Mouse (Mus musculus) thymus, postnatal 25 days (tissue): ENCODE measurements around the gene Efcab10.

Source experiments
- DNase-seq: peaks from one replicate; pipeline ENCODE4 v3.0.0; 2022

Gene Efcab10

DNA sequence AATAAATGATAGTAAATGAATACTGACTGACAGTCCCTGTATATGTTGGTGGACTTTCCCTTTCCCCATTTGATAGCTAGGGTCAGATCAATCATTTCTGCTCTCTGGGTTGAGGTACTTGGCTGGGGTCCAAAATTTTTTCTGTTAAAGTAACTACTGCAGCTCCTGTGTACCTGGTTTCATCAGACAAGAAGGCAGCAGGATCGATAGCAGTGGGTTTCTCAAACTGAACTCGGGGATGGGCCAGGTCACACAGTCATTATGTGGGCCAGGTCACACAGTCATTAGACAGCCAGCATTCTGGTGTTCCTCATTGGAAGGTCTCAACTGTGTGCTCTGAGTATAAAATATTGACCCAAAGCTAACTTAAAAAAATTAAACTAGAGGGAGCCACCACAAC lies 33.1 kb downstream of the Efcab10 start:
- DNase-seq = no peak

DNA sequence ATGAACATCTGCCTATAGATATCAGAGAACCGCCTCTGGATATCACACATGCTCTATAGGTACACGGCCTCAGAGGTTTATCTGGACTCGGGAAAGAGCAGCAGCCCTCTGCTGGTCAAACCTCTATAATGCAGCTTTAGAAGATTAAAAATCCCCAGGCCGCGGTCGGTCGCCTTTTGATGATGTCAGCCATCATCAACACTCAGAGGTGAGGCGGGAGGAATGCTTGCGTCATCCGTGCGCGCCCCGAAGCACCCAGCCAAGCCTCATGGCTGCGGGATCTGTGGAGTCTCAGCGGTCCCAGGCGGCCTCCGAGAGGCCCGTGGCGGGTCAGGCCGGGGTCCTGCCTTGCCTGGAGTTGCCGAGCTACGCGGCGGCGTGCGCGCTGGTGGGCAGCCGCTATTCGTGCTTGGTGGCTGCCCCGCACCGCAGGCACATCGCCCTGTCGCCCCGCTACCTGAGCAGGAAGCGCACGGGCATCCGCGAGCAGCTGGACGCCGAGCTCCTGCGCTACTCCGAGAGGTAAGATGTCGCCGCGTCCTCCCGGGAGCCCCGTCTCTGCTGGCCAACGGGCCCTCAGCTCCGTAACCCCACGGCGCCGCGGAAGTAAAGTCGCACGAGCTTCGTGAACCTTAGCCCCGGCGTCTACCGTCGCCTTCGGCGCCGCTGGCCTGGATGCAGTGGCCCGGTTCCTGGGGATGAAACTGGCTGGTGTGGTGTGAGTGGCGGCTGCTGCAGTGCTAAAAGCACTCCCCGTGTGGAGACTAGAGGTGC lies 34.9 kb downstream of the Efcab10 start, which contains the start of gene Twistnb:
Twistnb (plus strand) TSS at position 249 of the 774 bp plus-strand sequence.
- peak; percentile 97 for DNase-seq

DNA sequence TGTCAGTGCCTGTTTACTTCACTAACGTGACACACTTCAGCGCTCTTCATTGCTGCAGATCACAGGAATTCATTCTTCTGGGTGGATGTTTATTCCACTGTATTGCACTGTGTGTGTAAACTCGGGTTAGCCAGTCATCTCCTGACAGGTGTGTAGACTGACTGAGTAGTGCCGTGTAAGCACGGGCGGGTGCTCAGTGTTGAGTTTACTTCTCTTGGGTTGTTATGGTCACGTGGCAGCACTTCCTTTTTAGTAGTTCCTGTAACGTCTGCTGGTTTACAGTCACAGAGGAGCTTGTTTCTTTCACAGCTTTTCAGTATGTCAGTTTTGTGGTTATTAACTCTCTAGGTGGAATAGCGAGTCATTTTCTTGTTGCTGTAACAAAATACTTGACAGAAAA lies 39.2 kb downstream of the Efcab10 start:
- DNase-seq = peak; percentile 50

DNA sequence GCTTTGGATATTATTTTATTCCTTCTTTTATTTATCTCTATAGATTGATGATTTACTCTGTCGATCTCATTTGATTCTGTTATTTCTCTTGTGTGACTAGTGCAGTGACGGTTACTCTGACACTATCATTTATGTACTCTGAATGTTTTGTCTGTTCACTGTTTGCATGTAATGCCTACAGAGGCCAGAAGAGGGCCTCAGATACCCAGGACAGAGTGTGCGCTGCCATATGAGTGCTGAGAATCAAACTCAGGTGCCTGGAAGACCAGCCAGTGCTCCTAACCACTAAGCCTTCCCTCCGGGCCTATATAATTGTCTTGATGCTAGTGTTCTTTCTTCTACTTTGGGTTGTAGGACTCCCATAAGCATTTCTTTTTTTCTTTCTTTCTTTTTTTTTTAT lies 40.1 kb downstream of the Efcab10 start:
- DNase-seq = no peak
